Mouse (Mus musculus): Measurements from ENCODE around the gene Chd9. TPM values are rescaled to one million over a fixed set of nuclear protein-coding genes. Genes with fewer than 3 reads are reported as not detected.
A peak's percentile ranks its signal among the peaks of the same experiment; 100 is the strongest.

The Chd9 gene
- polyA plus RNA-seq, 1 experiment from 2014 or later: 93.7 TPM

DNA sequence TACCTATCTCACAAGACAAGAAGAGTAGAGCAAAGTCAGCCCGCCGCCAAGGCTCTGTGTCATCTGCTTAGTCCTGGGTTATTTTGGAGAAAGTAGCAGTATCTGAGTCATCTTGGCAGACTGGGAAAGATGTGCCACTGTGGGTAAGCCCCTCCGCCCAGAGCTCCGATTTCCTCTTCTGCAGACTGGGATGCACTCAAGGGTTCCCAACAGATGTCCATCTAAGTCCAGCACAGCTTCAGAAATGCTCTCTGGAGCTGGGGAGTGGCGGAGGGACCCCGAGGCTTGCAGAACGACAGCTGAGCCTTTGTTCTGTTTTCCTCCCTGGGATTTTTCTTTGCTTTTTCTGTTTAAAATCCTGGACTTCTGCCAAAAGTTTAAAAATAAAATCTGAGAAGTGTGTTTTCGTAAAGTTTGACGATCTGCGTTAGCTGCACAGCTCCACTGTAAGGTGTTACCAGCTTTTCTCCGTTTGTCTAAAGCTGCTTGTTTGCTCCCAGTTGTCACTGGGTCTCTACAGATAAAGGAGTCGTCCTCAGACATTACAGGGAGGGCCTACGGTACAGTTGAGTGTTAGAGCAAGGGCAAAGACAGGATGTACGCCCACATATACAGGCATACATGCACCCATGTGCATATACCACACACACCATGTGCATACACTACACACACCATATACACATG lies 66.2 kb downstream of the Chd9 start:
- peak; percentile 54 for ATAC-seq
- Histone ChIP-seq H3K4me3 (replicated peaks; ENCODE audit: low read length) (no peak overlapping the region), H3K4me2 (ENCODE audit: low read length) (no peak overlapping the region), H3K27ac (ENCODE audit: low read length) (peak overlapping the region; percentile 65), H3K27me3 (replicated peaks; ENCODE audit: control insufficient read depth, insufficient read depth, low read length) (no peaks in the 10 kb centered on the region), H3K9ac (replicated peaks; ENCODE audit: low read depth, low read length) (no peak overlapping the region; the same call in 1 of the 2 replicates), H3K36me3 (ENCODE audit: control insufficient read depth, insufficient read depth) (no peaks in the 10 kb centered on the region), H3K4me1 (replicated peaks; ENCODE audit: control insufficient read depth, insufficient read depth, low read length) (peaks cover 8% of the 10 kb centered on the region), H3K9me3 (ENCODE audit: control insufficient read depth, low read length) (no peaks in the 10 kb centered on the region)
- WGBS: 44% methylated on average over 14 of the region's 14 CpGs

- Histone ChIP-seq H3K36me3 (ENCODE audit: control insufficient read depth, insufficient read depth) (no peaks in the 10 kb centered on the region), H3K4me3 (replicated peaks; ENCODE audit: low read length) (no peak overlapping the region), H3K9me3 (ENCODE audit: control insufficient read depth, low read length) (no peaks in the 10 kb centered on the region), H3K27ac (ENCODE audit: low read length) (no peak overlapping the region), H3K4me1 (replicated peaks; ENCODE audit: control insufficient read depth, insufficient read depth, low read length) (peaks cover 8% of the 10 kb centered on the region), H3K27me3 (replicated peaks; ENCODE audit: control insufficient read depth, insufficient read depth, low read length) (no peaks in the 10 kb centered on the region), H3K4me2 (ENCODE audit: low read length) (no peak overlapping the region), H3K9ac (replicated peaks; ENCODE audit: low read depth, low read length) (no peak overlapping the region)
- no peak for ATAC-seq
- 71% methylated on average over 5 of the region's 5 CpGs for WGBS
Measured at GRCm38 (mm10) chr8:90897343-90897742, 69.2 kb downstream of the Chd9 start.

- Histone ChIP-seq H3K4me2 (ENCODE audit: low read length) (no peak overlapping the region), H3K27me3 (replicated peaks; ENCODE audit: control insufficient read depth, insufficient read depth, low read length) (no peaks in the 10 kb centered on the region), H3K4me3 (replicated peaks; ENCODE audit: low read length) (no peak overlapping the region), H3K27ac (ENCODE audit: low read length) (no peak overlapping the region), H3K9me3 (ENCODE audit: control insufficient read depth, low read length) (no peaks in the 10 kb centered on the region), H3K9ac (replicated peaks; ENCODE audit: low read depth, low read length) (no peak overlapping the region), H3K4me1 (replicated peaks; ENCODE audit: control insufficient read depth, insufficient read depth, low read length) (peaks cover 8% of the 10 kb centered on the region), H3K36me3 (ENCODE audit: control insufficient read depth, insufficient read depth) (no peaks in the 10 kb centered on the region)
- ATAC-seq: no peak
- WGBS: 46% methylated on average over 6 of the region's 6 CpGs
Measured at GRCm38 (mm10) chr8:90898578-90898977, 70.4 kb downstream of the Chd9 start.

GRCm38 (mm10) chr8:90902002-90902401 lies 73.8 kb downstream of the Chd9 start:
- Histone ChIP-seq H3K9ac (replicated peaks; ENCODE audit: low read depth, low read length) (no peak overlapping the region), H3K27ac (ENCODE audit: low read length) (no peak overlapping the region), H3K36me3 (ENCODE audit: control insufficient read depth, insufficient read depth) (no peaks in the 10 kb centered on the region), H3K4me1 (replicated peaks; ENCODE audit: control insufficient read depth, insufficient read depth, low read length) (no peaks in the 10 kb centered on the region), H3K27me3 (replicated peaks; ENCODE audit: control insufficient read depth, insufficient read depth, low read length) (no peaks in the 10 kb centered on the region), H3K9me3 (ENCODE audit: control insufficient read depth, low read length) (no peaks in the 10 kb centered on the region), H3K4me2 (ENCODE audit: low read length) (no peak overlapping the region), H3K4me3 (replicated peaks; ENCODE audit: low read length) (no peak overlapping the region)
- WGBS: 83% methylated on average over 2 of the region's 2 CpGs
- no peak for ATAC-seq

GRCm38 (mm10) chr8:90904171-90904706 lies 76.1 kb downstream of the Chd9 start:
- H3K9ac ChIP-seq (replicated peaks; ENCODE audit: low read depth, low read length): no peak overlapping the region
- no peaks in the 10 kb centered on the region for H3K27me3 ChIP-seq (replicated peaks; ENCODE audit: control insufficient read depth, insufficient read depth, low read length)
- 70% methylated on average over 2 of the region's 2 CpGs for WGBS
- no peak overlapping the region for H3K27ac ChIP-seq (ENCODE audit: low read length)
- peaks cover 5% of the 10 kb centered on the region; the same call in 1 of the 2 replicates for H3K4me1 ChIP-seq (replicated peaks; ENCODE audit: control insufficient read depth, insufficient read depth, low read length)
- H3K4me2 ChIP-seq (ENCODE audit: low read length): no peak overlapping the region
- H3K36me3 ChIP-seq (ENCODE audit: control insufficient read depth, insufficient read depth): no peaks in the 10 kb centered on the region
- H3K9me3 ChIP-seq (ENCODE audit: control insufficient read depth, low read length): no peaks in the 10 kb centered on the region
- H3K4me3 ChIP-seq (replicated peaks; ENCODE audit: low read length): no peak overlapping the region
- ATAC-seq: no peak

GRCm38 (mm10) chr8:90906922-90907321 lies 78.8 kb downstream of the Chd9 start:
- Histone ChIP-seq H3K4me1 (replicated peaks; ENCODE audit: control insufficient read depth, insufficient read depth, low read length) (peaks cover 8% of the 10 kb centered on the region; the same call in 1 of the 2 replicates), H3K9ac (replicated peaks; ENCODE audit: low read depth, low read length) (no peak overlapping the region), H3K9me3 (ENCODE audit: control insufficient read depth, low read length) (no peaks in the 10 kb centered on the region), H3K4me3 (replicated peaks; ENCODE audit: low read length) (no peak overlapping the region), H3K36me3 (ENCODE audit: control insufficient read depth, insufficient read depth) (no peaks in the 10 kb centered on the region), H3K27ac (ENCODE audit: low read length) (no peak overlapping the region), H3K4me2 (ENCODE audit: low read length) (no peak overlapping the region), H3K27me3 (replicated peaks; ENCODE audit: control insufficient read depth, insufficient read depth, low read length) (no peaks in the 10 kb centered on the region)
- ATAC-seq: no peak
- 88% methylated on average over 4 of the region's 4 CpGs for WGBS

DNA sequence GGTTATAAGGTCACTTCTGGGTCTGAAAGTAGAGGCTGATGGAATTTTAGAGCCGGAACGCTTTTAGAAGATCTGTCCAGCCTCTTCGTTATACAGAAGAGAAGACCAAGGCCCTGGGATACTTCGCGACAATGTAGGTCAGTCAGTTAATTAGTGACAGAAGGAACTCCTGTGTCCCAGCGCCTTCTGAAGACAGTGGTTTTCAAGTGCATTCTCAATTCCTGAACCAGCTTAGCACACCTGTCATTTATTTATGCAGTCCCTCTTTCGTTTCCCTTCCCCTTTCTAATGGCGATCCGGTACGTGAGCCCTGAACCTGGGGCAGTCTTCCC lies 79.3 kb downstream of the Chd9 start:
- no peak for ATAC-seq
- H3K4me3 ChIP-seq (replicated peaks; ENCODE audit: low read length): peak overlapping the region; percentile 78
- 20% methylated on average over 10 of the region's 10 CpGs for WGBS

DNA sequence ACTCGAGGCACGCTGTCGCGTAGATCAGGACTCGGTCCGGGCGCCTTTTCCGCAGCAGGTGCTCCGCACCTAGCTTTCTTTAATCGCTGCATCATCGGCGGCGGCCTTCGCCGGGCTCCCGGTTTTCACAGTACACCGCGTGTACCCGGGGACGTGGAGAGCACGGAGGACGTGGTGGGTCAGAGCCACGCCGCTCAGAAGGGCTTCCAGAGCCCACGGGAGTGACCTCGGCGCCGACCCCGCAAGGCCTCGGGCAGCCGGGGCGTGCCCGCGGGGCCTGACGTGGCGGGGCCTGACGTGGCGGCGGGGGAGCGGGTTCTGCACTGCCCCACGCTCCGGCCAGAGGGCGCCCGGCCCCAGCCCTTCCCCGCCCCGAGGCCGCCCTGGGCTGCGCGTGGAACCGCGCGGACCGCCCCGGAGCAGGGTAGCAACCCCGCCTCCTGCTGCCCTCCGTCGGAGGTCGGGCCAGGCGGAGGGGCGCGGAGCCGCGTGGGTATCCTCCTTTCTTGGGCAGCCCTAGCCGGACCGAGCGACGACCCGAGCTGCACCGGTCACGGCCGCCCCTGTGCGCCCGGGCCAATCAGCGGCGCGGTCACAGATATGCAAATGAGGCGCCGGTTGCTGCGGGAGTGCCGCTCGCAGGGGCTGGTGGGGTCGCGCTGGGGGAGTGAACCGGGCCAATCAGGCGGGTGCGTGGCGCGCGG lies 79.8 kb downstream of the Chd9 start:
- Histone ChIP-seq H3K4me3 (replicated peaks; ENCODE audit: low read length) (peak overlapping the region; percentile 78), H3K9ac (replicated peaks; ENCODE audit: low read depth, low read length) (peak overlapping the region; percentile 81), H3K4me2 (ENCODE audit: low read length) (peak overlapping the region; percentile 92), H3K9me3 (ENCODE audit: control insufficient read depth, low read length) (no peaks in the 10 kb centered on the region), H3K27me3 (replicated peaks; ENCODE audit: control insufficient read depth, insufficient read depth, low read length) (no peaks in the 10 kb centered on the region), H3K4me1 (replicated peaks; ENCODE audit: control insufficient read depth, insufficient read depth, low read length) (peaks cover 8% of the 10 kb centered on the region; the same call in 1 of the 2 replicates), H3K36me3 (ENCODE audit: control insufficient read depth, insufficient read depth) (no peaks in the 10 kb centered on the region), H3K27ac (ENCODE audit: low read length) (peak overlapping the region; percentile 42; the same call in 1 of the 2 replicates)
- ATAC-seq: peak; percentile 95
- under 1% methylated on average over 78 of the region's 89 CpGs for WGBS

More for the DNA sequence above, 79.3 kb downstream of the Chd9 start:
- Histone ChIP-seq H3K4me1 (replicated peaks; ENCODE audit: control insufficient read depth, insufficient read depth, low read length) (peaks cover 8% of the 10 kb centered on the region; the same call in 1 of the 2 replicates), H3K9me3 (ENCODE audit: control insufficient read depth, low read length) (no peaks in the 10 kb centered on the region), H3K27me3 (replicated peaks; ENCODE audit: control insufficient read depth, insufficient read depth, low read length) (no peaks in the 10 kb centered on the region), H3K9ac (replicated peaks; ENCODE audit: low read depth, low read length) (peak overlapping the region; percentile 81), H3K4me2 (ENCODE audit: low read length) (peak overlapping the region; percentile 92), H3K36me3 (ENCODE audit: control insufficient read depth, insufficient read depth) (no peaks in the 10 kb centered on the region), H3K27ac (ENCODE audit: low read length) (peak overlapping the region; percentile 42; the same call in 1 of the 2 replicates)

Data from forebrain, embryonic 16.5 days (tissue).